Mouse (Mus musculus) thymus, adult 2 months (tissue): Measurements from ENCODE around the gene Slc27a2.

ENCODE experiments used
- CTCF ChIP-seq: fragments of 200-500 bp; IDR thresholded peaks from 2 replicates; pipeline ENCODE4 v1.5.1; 2012; ENCODE audit warnings: mild to moderate bottlenecking, control low read depth, low read length, moderate library complexity, borderline replicate concordance; ENCODE audit not compliant: control insufficient read depth, poor library complexity, insufficient read depth; ENCODE audit errors: extremely low read depth
- POLR2A ChIP-seq: fragments of 200-500 bp; IDR thresholded peaks from 2 replicates; pipeline ENCODE4 v1.6.1; 2012; ENCODE audit warnings: mild to moderate bottlenecking, low read length, control low read depth, moderate library complexity; ENCODE audit not compliant: control insufficient read depth, poor library complexity, insufficient read depth; ENCODE audit errors: extremely low read depth

- TF ChIP-seq POLR2A (no peak), CTCF (no peak)
These were observed 44.0 kb upstream of the Slc27a2 start for GRCm38 (mm10) chr2:126508228-126508627.
